Comparison of ENCODE assay signal across 8 mouse cellular contexts in genomic region chr10:39291134-39291746, GRCm38 (mm10).
A peak's percentile ranks its signal among the peaks of the same experiment; 100 is the strongest.
DNase-seq lines count a peak whose midpoint lies in the region; ATAC-seq and TF ChIP-seq lines count a peak whose summit lies in the region.

No protein-coding gene starts in this region.

- H3K4me3 ChIP-seq in midbrain, postnatal 0 days (ENCODE audit: low read depth, low read length) = no peak overlapping the region
- no peak overlapping the region for H3K4me3 ChIP-seq in liver, embryonic 12.5 days

- H3K4me1 ChIP-seq in midbrain, postnatal 0 days (ENCODE audit: insufficient read depth, low read length) = no peaks in the 10 kb centered on the region
- H3K4me1 ChIP-seq in liver, embryonic 12.5 days = no peaks in the 10 kb centered on the region

- ATAC-seq in frontal cortex, adult (ENCODE audit: low TSS enrichment) = peak; percentile 73
- peak; percentile 79 for ATAC-seq in midbrain, postnatal 0 days (ENCODE audit: low FRiP score)
- no peak for ATAC-seq in granulocyte monocyte progenitor cell, adult 5-6 weeks (replicated peaks; ENCODE audit: poor library complexity, severe bottlenecking)
- no peak for ATAC-seq in liver, embryonic 12.5 days

- intact Hi-C loops in heart, postnatal 25 days (cut with DNase I) = loop anchor here (2.0 kb wide), 1 partner anchor 50 kb away; no protein-coding TSS in a partner anchor

- DNase-seq in 3T3-L1 (ENCODE audit: low read depth, low spot score) = peak; percentile 48
- DNase-seq in brain, adult 2 months (ENCODE audit: low read depth, low spot score) = peak; percentile 76
- peak; percentile 46 for DNase-seq in heart, postnatal 25 days (ENCODE audit: low spot score)
- peak; percentile 15 to 32 for DNase-seq in left cerebral cortex, adult 18-20 months (ENCODE audit: low spot score in 2 of 2)
- DNase-seq in midbrain, postnatal 0 days (ENCODE audit: low spot score) = peak; percentile 87

- H3K9me3 ChIP-seq in midbrain, postnatal 0 days (ENCODE audit: low read length) = no peaks in the 10 kb centered on the region
- H3K9me3 ChIP-seq in liver, embryonic 12.5 days (replicated peaks) = no peaks in the 10 kb centered on the region

- H3K27ac ChIP-seq in midbrain, postnatal 0 days (ENCODE audit: low read depth, low read length) = no peak overlapping the region
- no peak overlapping the region for H3K27ac ChIP-seq in liver, embryonic 12.5 days

- H3K9ac ChIP-seq in midbrain, postnatal 0 days (replicated peaks; ENCODE audit: low read length, poor library complexity, severe bottlenecking) = no peak overlapping the region
- H3K9ac ChIP-seq in liver, embryonic 12.5 days = no peak overlapping the region

- H3K36me3 ChIP-seq in midbrain, postnatal 0 days (ENCODE audit: insufficient read depth, low read length) = no peaks in the 10 kb centered on the region
- H3K36me3 ChIP-seq in liver, embryonic 12.5 days = no peaks in the 10 kb centered on the region

- no peak for TF ChIP-seq CTCF in midbrain, postnatal 0 days (IDR thresholded peaks at IDR 0.05)

- H3K4me2 ChIP-seq in midbrain, postnatal 0 days (ENCODE audit: low read depth, low read length, poor library complexity, severe bottlenecking) = no peak overlapping the region
- H3K4me2 ChIP-seq in liver, embryonic 12.5 days = no peak overlapping the region

- 49% methylated on average over 8 of the region's 8 CpGs for WGBS in midbrain, postnatal 0 days
- 64% methylated on average over 8 of the region's 8 CpGs for WGBS in liver, embryonic 12.5 days (ENCODE audit: insufficient replicate concordance)

- no peaks in the 10 kb centered on the region for H3K27me3 ChIP-seq in midbrain, postnatal 0 days (ENCODE audit: insufficient read depth, low read length)
- H3K27me3 ChIP-seq in liver, embryonic 12.5 days (replicated peaks) = 0 out of 2 replicates have a peak, but pooled peaks cover 3% of the 10 kb centered on the region

Comparison
In these comparisons a context has a peak if more than half of its experiments do, and no peak if none do; other contexts are left out.
1. DNase-seq: peak in every context shown above with its lines; median percentile 87 in midbrain, postnatal 0 days; 76 in brain, adult 2 months; 48 in 3T3-L1; 46 in heart, postnatal 25 days; 24 in left cerebral cortex, adult 18-20 months.
2. ATAC-seq: peak in frontal cortex, adult (single experiment) and midbrain, postnatal 0 days (single experiment); none in granulocyte monocyte progenitor cell, adult 5-6 weeks (single experiment) and liver, embryonic 12.5 days (single experiment).